Mouse (Mus musculus): ENCODE data around the gene Slfn4. TPM values are rescaled to one million over a fixed set of nuclear protein-coding genes. Genes with fewer than 3 reads are reported as not detected.
"Not testable (repeated sequence)": the region's sequence is repeated elsewhere in the genome, so short reads cannot be mapped to it uniquely, and the experiment has no call there.

The Slfn4 gene
- polyA plus RNA-seq, 1 experiment from 2014 or later = not detected

DNA sequence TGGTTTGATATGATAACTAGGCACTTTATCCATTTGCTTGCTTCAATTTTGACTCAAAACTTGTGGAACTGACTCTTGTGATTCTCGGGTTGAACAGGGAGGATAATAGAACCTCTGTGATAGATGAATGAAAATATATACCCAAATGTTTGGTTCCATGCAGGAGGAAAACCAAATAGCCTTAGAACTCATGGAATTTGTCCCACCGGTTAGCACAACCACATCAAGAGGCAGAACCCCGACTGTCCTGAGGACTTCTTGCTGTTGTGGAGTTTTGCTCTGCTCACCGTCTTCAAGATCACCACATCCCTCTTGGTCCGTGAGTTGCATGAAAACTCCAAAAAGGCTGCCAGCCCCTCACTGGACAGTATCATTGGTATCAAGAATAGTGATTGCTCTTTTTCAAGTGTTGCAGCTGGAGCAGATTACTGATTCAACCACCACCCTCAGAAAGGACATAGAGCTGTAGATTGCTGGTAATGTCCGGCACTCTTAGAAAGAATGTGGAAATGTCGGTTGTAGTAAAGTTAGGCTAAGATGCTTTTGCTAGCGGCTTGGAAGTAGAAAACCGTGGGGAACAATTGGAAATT lies 50.5 kb downstream of the Slfn4 start:
- Histone ChIP-seq H3K4me1 (replicated peaks) (no peaks in the 10 kb centered on the region), H3K27me3 (no peaks in the 10 kb centered on the region), H3K36me3 (no peaks in the 10 kb centered on the region), H3K4me3 (no peak overlapping the region), H3K9ac (no peak overlapping the region), H3K4me2 (no peak overlapping the region), H3K27ac (no peak overlapping the region), H3K9me3 (no peaks in the 10 kb centered on the region)
- 91% methylated on average over 9 of the region's 9 CpGs for WGBS
- no peak for ATAC-seq (ENCODE audit: low FRiP score)

DNA sequence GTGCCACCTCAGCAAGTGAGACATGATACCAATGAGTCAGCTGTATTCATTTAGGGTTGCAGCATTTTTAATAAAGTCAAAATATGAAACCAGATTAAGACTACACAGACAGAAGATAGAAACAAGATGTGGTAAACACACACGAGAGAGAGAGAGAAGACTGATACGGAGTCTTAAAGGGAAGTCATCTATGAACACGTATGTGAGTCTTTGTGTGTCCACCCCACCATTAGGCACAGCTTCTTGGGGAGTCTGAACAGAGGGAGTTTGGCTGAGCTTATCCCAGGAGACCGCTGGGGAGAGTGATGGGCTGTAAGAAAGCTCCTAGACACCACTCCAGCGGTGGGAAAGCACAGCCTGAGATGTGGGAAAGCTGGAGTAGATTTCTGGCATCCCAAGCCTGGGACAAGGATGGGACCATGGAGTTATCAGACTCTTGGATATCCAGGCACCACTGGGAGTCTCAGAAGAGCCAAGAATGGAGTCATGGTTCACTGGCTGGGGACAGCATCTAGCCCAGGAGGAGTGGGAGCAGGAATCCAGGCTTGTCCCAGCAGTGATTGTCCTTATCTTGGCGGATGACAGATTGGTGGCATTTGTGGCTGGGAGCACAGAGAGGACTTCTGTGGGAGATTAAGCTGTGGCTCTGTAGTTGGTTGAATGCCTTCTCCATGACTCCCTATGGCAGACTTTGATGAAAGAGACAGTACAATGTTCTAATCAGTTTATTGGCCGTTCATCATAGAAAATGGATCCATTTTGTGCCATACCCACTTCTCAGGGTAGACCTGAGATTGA lies 53.1 kb downstream of the Slfn4 start:
- H3K9ac ChIP-seq = no peak overlapping the region
- no peak overlapping the region for H3K27ac ChIP-seq
- no peak for ATAC-seq (ENCODE audit: low FRiP score)
- H3K27me3 ChIP-seq = no peaks in the 10 kb centered on the region
- no peak overlapping the region for H3K4me2 ChIP-seq
- H3K4me1 ChIP-seq (replicated peaks) = no peaks in the 10 kb centered on the region
- H3K9me3 ChIP-seq = no peaks in the 10 kb centered on the region
- H3K4me3 ChIP-seq = no peak overlapping the region
- WGBS = 85% methylated on average over 7 of the region's 7 CpGs
- H3K36me3 ChIP-seq = no peaks in the 10 kb centered on the region

DNA sequence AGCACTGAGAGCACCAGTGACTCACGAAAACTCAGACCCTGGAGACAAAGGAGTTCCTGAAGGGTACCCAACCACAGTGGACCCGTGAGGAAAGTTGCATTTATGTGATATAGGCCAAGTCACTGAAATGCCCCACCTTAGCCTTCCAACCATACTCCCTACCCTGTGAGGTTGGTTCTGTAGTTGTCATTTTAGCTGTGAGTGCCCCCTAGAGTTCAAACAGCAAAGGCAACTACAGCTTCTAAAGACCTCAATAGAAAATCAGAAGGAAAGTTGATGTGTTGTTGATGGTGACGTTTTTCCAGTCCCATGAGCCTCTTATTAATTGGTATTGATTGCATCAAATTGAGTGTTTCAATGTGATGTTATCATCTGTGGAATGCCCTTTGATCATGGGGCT lies 56.0 kb downstream of the Slfn4 start:
- Histone ChIP-seq H3K9me3 (no peaks in the 10 kb centered on the region), H3K27me3 (no peaks in the 10 kb centered on the region), H3K27ac (no peak overlapping the region), H3K9ac (no peak overlapping the region), H3K4me1 (replicated peaks) (no peaks in the 10 kb centered on the region), H3K4me3 (no peak overlapping the region), H3K36me3 (no peaks in the 10 kb centered on the region), H3K4me2 (no peak overlapping the region)
- ATAC-seq (ENCODE audit: low FRiP score) = no peak
- 87% methylated on average over 3 of the region's 3 CpGs for WGBS

DNA sequence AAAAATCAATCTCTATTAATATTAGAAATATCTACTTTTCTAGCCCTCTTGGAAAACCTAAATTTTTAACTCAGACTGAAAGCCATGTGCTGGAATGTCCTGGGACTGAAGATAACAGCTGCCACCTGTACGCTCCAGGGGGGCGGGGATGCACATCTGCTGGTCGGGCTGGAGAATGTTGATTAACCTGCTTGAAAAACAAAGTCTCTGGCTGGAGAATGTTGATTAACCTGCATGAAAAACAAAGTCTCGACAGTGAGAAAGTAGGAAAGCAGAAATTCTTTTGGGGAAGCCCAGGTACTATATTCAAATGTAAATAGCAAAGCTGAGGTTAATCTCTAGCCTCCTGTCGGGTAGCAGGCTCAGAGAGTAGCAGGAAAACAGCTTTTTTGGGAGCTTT lies 58.6 kb downstream of the Slfn4 start:
- WGBS = 53% methylated on average over 5 of the region's 5 CpGs
- not testable (repeated sequence) for H3K4me1 ChIP-seq (replicated peaks); H3K27ac ChIP-seq; H3K4me3 ChIP-seq; H3K9ac ChIP-seq; H3K4me2 ChIP-seq; H3K27me3 ChIP-seq; ATAC-seq (ENCODE audit: low FRiP score); H3K36me3 ChIP-seq; H3K9me3 ChIP-seq

DNA sequence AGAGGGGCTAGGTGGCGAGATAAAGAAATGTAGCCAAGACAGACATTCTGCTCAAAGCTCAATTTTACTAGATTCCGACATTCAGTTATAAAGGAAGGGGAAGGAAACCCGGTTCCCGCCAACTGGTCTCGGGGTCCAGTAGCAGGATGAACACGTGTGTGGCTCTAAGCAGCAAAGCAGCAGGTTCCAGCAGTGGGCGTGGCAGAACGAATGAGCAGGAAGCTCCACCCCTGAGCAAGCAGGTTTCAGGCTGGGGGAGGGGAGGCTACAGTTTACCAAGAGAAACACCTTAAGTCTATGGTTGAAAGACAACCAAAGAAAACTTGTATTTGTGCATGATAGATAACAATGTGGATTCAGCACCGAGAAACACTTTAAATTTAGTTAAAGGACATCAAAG lies 62.4 kb downstream of the Slfn4 start:
- not testable (repeated sequence) for ATAC-seq (ENCODE audit: low FRiP score); H3K36me3 ChIP-seq; H3K9me3 ChIP-seq; H3K4me1 ChIP-seq (replicated peaks); H3K9ac ChIP-seq; H3K4me3 ChIP-seq; H3K27ac ChIP-seq; H3K4me2 ChIP-seq; H3K27me3 ChIP-seq
- 88% methylated on average over 9 of the region's 9 CpGs for WGBS

DNA sequence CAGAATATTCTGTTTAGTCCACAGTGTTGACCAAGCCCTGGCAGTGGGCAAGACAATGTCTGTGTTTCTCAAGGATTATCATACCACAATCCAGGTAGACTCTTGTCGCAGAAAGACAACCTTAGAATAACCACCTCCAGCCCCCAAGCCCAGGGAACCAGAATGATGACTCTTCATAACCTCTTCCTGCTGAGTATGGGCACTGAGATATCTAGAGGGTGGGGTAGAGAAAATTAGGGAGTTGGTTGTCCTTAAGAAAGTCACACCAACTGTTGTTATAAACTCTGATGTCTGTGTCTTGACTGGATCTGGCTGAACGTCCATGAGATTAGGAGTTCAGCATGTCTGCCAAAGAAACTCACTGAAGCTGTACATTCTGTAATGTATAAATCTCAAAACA lies 63.4 kb downstream of the Slfn4 start:
- Histone ChIP-seq H3K4me2 (no peak overlapping the region), H3K27ac (no peak overlapping the region), H3K9me3 (no peaks in the 10 kb centered on the region), H3K4me3 (no peak overlapping the region), H3K27me3 (no peaks in the 10 kb centered on the region), H3K4me1 (replicated peaks) (no peaks in the 10 kb centered on the region), H3K9ac (no peak overlapping the region), H3K36me3 (no peaks in the 10 kb centered on the region)
- 89% methylated on average over 2 of the region's 2 CpGs for WGBS
- ATAC-seq (ENCODE audit: low FRiP score) = no peak

DNA sequence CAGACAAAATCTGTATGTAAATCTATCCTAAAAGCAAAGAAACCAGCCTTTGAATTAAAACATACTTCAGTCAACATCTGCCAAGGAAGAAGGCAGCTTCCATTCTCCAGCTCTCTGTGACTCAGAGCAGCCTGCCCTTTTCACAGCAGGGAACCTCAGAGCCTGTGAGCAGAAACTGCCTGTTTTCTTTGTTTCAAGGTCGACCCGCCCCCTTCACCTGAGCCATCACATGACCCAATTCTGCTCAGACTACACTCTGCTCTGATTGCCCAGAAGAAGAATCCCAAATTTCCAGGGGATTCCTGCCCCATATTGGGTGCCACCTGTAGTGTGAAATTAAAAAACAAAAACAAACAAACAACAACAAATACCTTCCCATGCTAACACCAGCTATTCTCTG lies 64.8 kb downstream of the Slfn4 start:
- Histone ChIP-seq H3K4me3 (no peak overlapping the region), H3K36me3 (no peaks in the 10 kb centered on the region), H3K9ac (no peak overlapping the region), H3K4me1 (replicated peaks) (no peaks in the 10 kb centered on the region), H3K4me2 (no peak overlapping the region), H3K27me3 (no peaks in the 10 kb centered on the region), H3K9me3 (no peaks in the 10 kb centered on the region), H3K27ac (no peak overlapping the region)
- WGBS = 13% methylated on average over 2 of the region's 2 CpGs
- ATAC-seq (ENCODE audit: low FRiP score) = no peak

Other genes starting within 250 kb of the Slfn4 start
- 1.00 and 1.0 TPM in 2 replicates for gene Slfn5, start 223.8 kb upstream of the Slfn4 start, polyA plus RNA-seq (2015; fragmentation: Nextera tagmentation; extraction: Ambion mirVana)
- gene Slfn9, start 183.4 kb upstream of the Slfn4 start, polyA plus RNA-seq (2015; fragmentation: Nextera tagmentation; extraction: Ambion mirVana) = 2.7 and 2.8 TPM in 2 replicates
- 0.10 and 0.35 TPM in 2 replicates for gene Slfn8, start 154.4 kb upstream of the Slfn4 start, polyA plus RNA-seq (2015; fragmentation: Nextera tagmentation; extraction: Ambion mirVana)
- 1.3 TPM in 2 replicates for gene Slfn2, start 110.1 kb upstream of the Slfn4 start, polyA plus RNA-seq (2015; fragmentation: Nextera tagmentation; extraction: Ambion mirVana)
- gene Slfn1, start 58.3 kb upstream of the Slfn4 start, polyA plus RNA-seq (2015; fragmentation: Nextera tagmentation; extraction: Ambion mirVana) = not detected in 2 replicates
- 0.12 TPM in 2 replicates for gene Slfn3, start 16.1 kb downstream of the Slfn4 start, polyA plus RNA-seq (2015; fragmentation: Nextera tagmentation; extraction: Ambion mirVana)
- gene Slfn14, start 111.5 kb downstream of the Slfn4 start, polyA plus RNA-seq (2015; fragmentation: Nextera tagmentation; extraction: Ambion mirVana) = 0.04 and 0.17 TPM in 2 replicates
- 111 and 114 TPM in 2 replicates for gene Ap2b1, start 123.8 kb downstream of the Slfn4 start, polyA plus RNA-seq (2015; fragmentation: Nextera tagmentation; extraction: Ambion mirVana)
- 16.8 and 18.3 TPM in 2 replicates for gene Pex12, start 127.4 kb downstream of the Slfn4 start, polyA plus RNA-seq (2015; fragmentation: Nextera tagmentation; extraction: Ambion mirVana)
- gene Rasl10b, start 234.0 kb downstream of the Slfn4 start, polyA plus RNA-seq (2015; fragmentation: Nextera tagmentation; extraction: Ambion mirVana) = 22.2 and 22.5 TPM in 2 replicates